Mouse (Mus musculus): ENCODE data around the gene Igf2bp1.
A peak's percentile ranks its signal among the peaks of the same experiment; 100 is the strongest.

DNA sequence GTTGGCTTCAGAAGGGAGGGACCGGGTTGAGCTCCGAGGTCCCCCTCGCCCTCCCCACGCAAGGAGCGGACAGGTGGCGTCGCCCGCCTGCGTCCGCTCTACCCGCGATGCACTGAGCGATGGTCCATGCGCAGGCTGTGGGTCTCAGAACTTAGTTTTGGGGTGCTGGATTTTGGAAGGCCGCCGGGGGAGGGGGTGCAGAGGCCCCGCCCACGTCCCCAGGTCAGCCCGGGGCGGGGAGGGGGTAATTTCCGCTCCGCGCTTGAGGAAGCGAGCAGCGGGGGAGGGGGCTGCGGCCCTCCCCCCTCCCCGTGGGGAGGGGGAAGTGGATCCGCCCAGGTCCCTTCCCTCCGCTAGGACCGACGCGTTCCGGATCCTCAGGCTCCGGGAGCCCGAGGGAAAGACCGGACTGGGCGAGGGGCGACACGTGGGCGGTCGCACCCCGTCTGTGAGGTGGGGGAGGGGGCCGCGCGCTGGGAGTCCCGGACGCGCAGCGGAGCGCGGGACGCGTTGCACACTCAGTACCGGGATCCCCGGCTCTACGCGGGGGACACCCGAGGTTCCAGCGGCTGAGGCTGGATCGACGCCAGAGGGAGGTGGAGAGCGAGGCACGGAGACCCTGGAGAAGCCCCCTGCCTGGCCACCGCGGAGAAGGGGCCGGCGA, 1.2 kb upstream of the Igf2bp1 start:
- no peak for TF ChIP-seq CTCF (IDR thresholded peaks at IDR 0.05; ENCODE audit: borderline replicate concordance, insufficient read depth, low read length)
- peak; percentile 23; the same call in 1 of the 2 replicates for TF ChIP-seq POLR2A (IDR thresholded peaks at IDR 0.05; ENCODE audit: low read depth, low read length)
